Mouse (Mus musculus) liver, postnatal 0 days (tissue): Measurements from ENCODE around the gene Plscr2.

Experiments used
- CTCF ChIP-seq: sonication (generic); IDR thresholded peaks from 2 replicates; pipeline ENCODE4 v1.5.1; 2016; ENCODE audit warnings: antibody characterized with exemption, low read depth
- EP300 ChIP-seq: IDR thresholded peaks from 2 replicates; pipeline ENCODE4 v1.6.1; 2016; ENCODE audit warnings: antibody characterized with exemption, low read depth, mild to moderate bottlenecking

GRCm38 (mm10) chr9:92337661-92338060 is 62.3 kb downstream of the Plscr2 start:
- TF ChIP-seq CTCF (no peak), EP300 (no peak)
